Mouse (Mus musculus): ENCODE results near the gene Rcor1.

Gene Rcor1

GRCm38 (mm10) chr12:111134169-111134568 is 95.0 kb downstream of the Rcor1 start:
- DNase-seq (ENCODE audit: low spot score in 2 of 2) = no peak

GRCm38 (mm10) chr12:111134791-111135733 is 95.9 kb downstream of the Rcor1 start:
- DNase-seq (ENCODE audit: low spot score in 2 of 2) = no peak

- DNase-seq (ENCODE audit: low spot score in 2 of 2) = no peak
Measured at GRCm38 (mm10) chr12:111135953-111136352, 96.8 kb downstream of the Rcor1 start.

- no peak for DNase-seq (ENCODE audit: low spot score in 2 of 2)
Measured at GRCm38 (mm10) chr12:111137079-111137478, 97.9 kb downstream of the Rcor1 start.

GRCm38 (mm10) chr12:111143005-111143508 is 103.9 kb downstream of the Rcor1 start:
- DNase-seq (ENCODE audit: low spot score in 2 of 2) = no peak

GRCm38 (mm10) chr12:111143509-111144063 is 104.4 kb downstream of the Rcor1 start:
- DNase-seq (ENCODE audit: low spot score in 2 of 2) = no peak

GRCm38 (mm10) chr12:111144598-111144997 is 105.4 kb downstream of the Rcor1 start:
- DNase-seq (ENCODE audit: low spot score in 2 of 2) = no peak

GRCm38 (mm10) chr12:111145269-111145668 is 106.1 kb downstream of the Rcor1 start:
- DNase-seq (ENCODE audit: low spot score in 2 of 2) = no peak

- no peak for DNase-seq (ENCODE audit: low spot score in 2 of 2)
Measured at GRCm38 (mm10) chr12:111149495-111150235, 110.5 kb downstream of the Rcor1 start.

GRCm38 (mm10) chr12:111150236-111150596 is 111.1 kb downstream of the Rcor1 start:
- DNase-seq (ENCODE audit: low spot score in 2 of 2) = no peak

GRCm38 (mm10) chr12:111151422-111152156 is 112.4 kb downstream of the Rcor1 start:
- no peak for DNase-seq (ENCODE audit: low spot score in 2 of 2)

- DNase-seq (ENCODE audit: low spot score in 2 of 2) = no peak
Measured at GRCm38 (mm10) chr12:111152579-111152978, 113.4 kb downstream of the Rcor1 start.

GRCm38 (mm10) chr12:111152981-111153710 is 114.0 kb downstream of the Rcor1 start:
- DNase-seq (ENCODE audit: low spot score in 2 of 2) = no peak

- DNase-seq (ENCODE audit: low spot score in 2 of 2) = no peak
Measured at GRCm38 (mm10) chr12:111153946-111154345, 114.8 kb downstream of the Rcor1 start.

GRCm38 (mm10) chr12:111154641-111155040 is 115.5 kb downstream of the Rcor1 start:
- DNase-seq (ENCODE audit: low spot score in 2 of 2) = no peak

GRCm38 (mm10) chr12:111155756-111156155 is 116.6 kb downstream of the Rcor1 start:
- no peak for DNase-seq (ENCODE audit: low spot score in 2 of 2)

GRCm38 (mm10) chr12:111159659-111160428 is 120.7 kb downstream of the Rcor1 start:
- no peak for DNase-seq (ENCODE audit: low spot score in 2 of 2)

- no peak for DNase-seq (ENCODE audit: low spot score in 2 of 2)
Measured at GRCm38 (mm10) chr12:111160871-111161270, 121.7 kb downstream of the Rcor1 start.

GRCm38 (mm10) chr12:111161943-111162311 is 122.8 kb downstream of the Rcor1 start:
- no peak for DNase-seq (ENCODE audit: low spot score in 2 of 2)
